Comparison of ENCODE assay signal across 9 mouse cellular contexts in the genomic region with DNA sequence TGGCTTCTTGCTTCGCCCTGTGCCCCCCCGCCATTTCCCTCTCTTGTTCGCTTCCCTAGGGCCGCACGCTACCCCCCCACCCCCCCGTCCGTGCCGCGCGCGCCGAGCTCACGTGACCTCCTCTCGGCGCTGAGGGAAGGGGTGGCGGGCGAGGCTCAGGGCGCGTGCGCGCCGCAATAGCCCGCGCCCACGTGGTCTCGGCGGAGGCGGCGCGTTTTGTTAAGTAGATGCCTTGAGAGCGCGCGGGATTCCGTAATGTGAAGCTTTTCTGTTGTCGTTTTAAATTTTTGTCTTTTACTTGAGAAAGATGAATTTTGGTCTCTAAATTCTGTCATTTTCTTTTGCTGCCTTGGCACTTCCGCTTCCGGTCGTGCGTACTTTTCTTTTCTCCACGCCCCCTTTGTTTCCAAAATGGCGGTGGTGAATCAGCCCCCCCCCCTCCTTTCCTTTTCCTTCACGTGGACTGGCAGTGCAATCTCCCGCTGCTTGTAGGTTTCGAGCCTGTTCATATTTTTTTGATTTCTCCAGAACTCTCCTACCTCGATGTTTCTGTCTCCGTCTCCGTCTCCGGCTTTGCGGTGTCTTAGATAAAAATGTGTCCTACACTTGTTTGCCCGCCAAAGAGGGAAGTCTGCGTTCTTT. TPM values are rescaled to one million over a fixed set of nuclear protein-coding genes. Genes with fewer than 3 reads are reported as not detected.
DNase-seq lines count a peak whose midpoint lies in the region; ATAC-seq and TF ChIP-seq lines count a peak whose summit lies in the region.
"Had no signal": no experiment of that assay in that cellular context is flagged by ENCODE, and none has a peak within 500 bp of the region (broad histone marks: within the 10 kb centered on the region; RNA-seq: fewer than 3 reads in every experiment).

No protein-coding gene starts in this region.

- H3K9ac ChIP-seq in heart, embryonic 16.5 days (ENCODE audit: low read length) = peak overlapping the region; percentile 82
- H3K9ac ChIP-seq in limb, embryonic 13.5 days = peak overlapping the region; percentile 93
- H3K9ac ChIP-seq in midbrain, embryonic 15.5 days = peak overlapping the region; percentile 88

- DNase-seq in gastrocnemius, adult 18-20 months (ENCODE audit: low spot score) = peak; percentile 66
- no peak for DNase-seq in gastrocnemius, postnatal 14 days
- peak; percentile 91 for DNase-seq in CD4-positive, CD25-positive, alpha-beta regulatory T cell, adult 2 months (ENCODE audit: low read depth, low spot score)
- no peak for DNase-seq in ovary, postnatal 10 days (ENCODE audit: low spot score)

- no peak for TF ChIP-seq CTCF in cortical plate, adult 2 months (IDR thresholded peaks at IDR 0.05; ENCODE audit: extremely low read depth, insufficient read depth, low read length)

- H3K4me1 ChIP-seq in cortical plate, adult 2 months (ENCODE audit: control insufficient read depth, insufficient read depth, low read length) = peaks cover 6% of the 10 kb centered on the region; the same call in 1 of the 2 replicates
- peaks cover 33% of the 10 kb centered on the region for H3K4me1 ChIP-seq in heart, embryonic 16.5 days (ENCODE audit: control insufficient read depth, insufficient read depth, low read length)
- peaks cover 46% of the 10 kb centered on the region for H3K4me1 ChIP-seq in limb, embryonic 13.5 days
- H3K4me1 ChIP-seq in midbrain, embryonic 15.5 days = peaks cover 62% of the 10 kb centered on the region

- intact Hi-C loops in gastrocnemius, postnatal 14 days (cut with DNase I; ENCODE audit: low total_unique reads) = no loop called here

- peaks cover 8% of the 10 kb centered on the region for H3K27me3 ChIP-seq in heart, embryonic 16.5 days (ENCODE audit: control insufficient read depth, insufficient read depth, low read length)
- peaks cover 11% of the 10 kb centered on the region for H3K27me3 ChIP-seq in limb, embryonic 13.5 days
- H3K27me3 ChIP-seq in midbrain, embryonic 15.5 days (replicated peaks) = no peaks in the 10 kb centered on the region

- no peak for TF ChIP-seq POLR2A in cortical plate, adult 2 months (IDR thresholded peaks at IDR 0.05; ENCODE audit: extremely low read depth, insufficient read depth, low read length)

- H3K4me2 ChIP-seq in heart, embryonic 16.5 days (ENCODE audit: low read depth, low read length) = peak overlapping the region; percentile 96
- H3K4me2 ChIP-seq in limb, embryonic 13.5 days (replicated peaks) = peak overlapping the region; percentile 84
- peak overlapping the region; percentile 89 for H3K4me2 ChIP-seq in midbrain, embryonic 15.5 days

- under 1% methylated on average over 42 of the region's 51 CpGs for WGBS in heart, embryonic 16.5 days
- under 1% methylated on average over 51 of the region's 51 CpGs for WGBS in limb, embryonic 13.5 days
- under 1% methylated on average over 50 of the region's 51 CpGs for WGBS in midbrain, embryonic 15.5 days

- no peaks in the 10 kb centered on the region for H3K9me3 ChIP-seq in heart, embryonic 16.5 days (replicated peaks; ENCODE audit: control insufficient read depth, low read length)
- no peaks in the 10 kb centered on the region for H3K9me3 ChIP-seq in limb, embryonic 13.5 days
- H3K9me3 ChIP-seq in midbrain, embryonic 15.5 days = no peaks in the 10 kb centered on the region

- peak overlapping the region; percentile 69 for H3K4me3 ChIP-seq in cortical plate, adult 2 months (ENCODE audit: insufficient read depth, low read length)
- peak overlapping the region; percentile 88 for H3K4me3 ChIP-seq in heart, embryonic 16.5 days (ENCODE audit: low read length)
- peak overlapping the region; percentile 75 for H3K4me3 ChIP-seq in limb, embryonic 13.5 days
- H3K4me3 ChIP-seq in midbrain, embryonic 15.5 days = peak overlapping the region; percentile 55

- H3K27ac ChIP-seq in cortical plate, adult 2 months (ENCODE audit: insufficient read depth, low read length) = peak overlapping the region; percentile 91
- peak overlapping the region; percentile 100 for H3K27ac ChIP-seq in heart, embryonic 16.5 days (ENCODE audit: low read length)
- peak overlapping the region; percentile 99 for H3K27ac ChIP-seq in limb, embryonic 13.5 days
- peak overlapping the region; percentile 99 for H3K27ac ChIP-seq in midbrain, embryonic 15.5 days

- peaks cover 13% of the 10 kb centered on the region for H3K36me3 ChIP-seq in heart, embryonic 16.5 days (ENCODE audit: control insufficient read depth, insufficient read depth)
- H3K36me3 ChIP-seq in limb, embryonic 13.5 days = peaks cover 17% of the 10 kb centered on the region
- H3K36me3 ChIP-seq in midbrain, embryonic 15.5 days (replicated peaks) = 0 out of 2 replicates have a peak, but pooled peaks cover 3% of the 10 kb centered on the region

- peak; percentile 38 for ATAC-seq in heart, embryonic 16.5 days (replicated peaks; ENCODE audit: extremely low read depth, insufficient read depth, low FRiP score)
- peak; percentile 45 for ATAC-seq in limb, embryonic 13.5 days (ENCODE audit: low FRiP score, low read depth)
- ATAC-seq in midbrain, embryonic 15.5 days (replicated peaks) = peak; percentile 16

RNA-seq across cellular contexts. Expression of gene U2af2, which starts 0.5 kb away (rescaled TPM):
- 10 to 100 TPM; 39.0 to 49.6 TPM for total RNA-seq in gastrocnemius, adult 18-20 months (2021)
- total RNA-seq in gastrocnemius, postnatal 14 days (2021) = 10 to 100 TPM; 52.0 to 62.2 TPM
- 184 TPM in 2 replicates for polyA plus RNA-seq in cortical plate, adult 2 months (2012; rRNA removed)
- polyA plus RNA-seq in heart, embryonic 16.5 days (2015; fragmentation: Nextera tagmentation; extraction: Ambion mirVana) = 72.8 and 75.3 TPM in 2 replicates
- polyA plus RNA-seq in limb, embryonic 13.5 days (2015; fragmentation: Nextera tagmentation; extraction: Ambion mirVana) = 152 and 153 TPM in 2 replicates
- polyA plus RNA-seq in midbrain, embryonic 15.5 days (2015; fragmentation: Nextera tagmentation; extraction: Ambion mirVana) = 103 and 107 TPM in 2 replicates

RNA-seq across cellular contexts. Expression of gene Zfp580, which starts 11.1 kb away (rescaled TPM):
- total RNA-seq in gastrocnemius, adult 18-20 months (2021) = 1 to 10 TPM; 2.4 to 3.7 TPM
- 1 to 10 TPM; 5.6 to 6.6 TPM for total RNA-seq in gastrocnemius, postnatal 14 days (2021)
- 34.4 and 36.9 TPM in 2 replicates for polyA plus RNA-seq in cortical plate, adult 2 months (2012; rRNA removed)
- polyA plus RNA-seq in heart, embryonic 16.5 days (2015; fragmentation: Nextera tagmentation; extraction: Ambion mirVana) = 14.9 and 15.2 TPM in 2 replicates
- polyA plus RNA-seq in limb, embryonic 13.5 days (2015; fragmentation: Nextera tagmentation; extraction: Ambion mirVana) = 42.1 and 42.8 TPM in 2 replicates
- polyA plus RNA-seq in midbrain, embryonic 15.5 days (2015; fragmentation: Nextera tagmentation; extraction: Ambion mirVana) = 106 and 110 TPM in 2 replicates

RNA-seq across cellular contexts. Expression of gene Epn1, which starts 17.6 kb away (rescaled TPM):
- 100 to 1,000 TPM; 161 to 183 TPM for total RNA-seq in gastrocnemius, adult 18-20 months (2021)
- 100 to 1,000 TPM; 100 to 107 TPM for total RNA-seq in gastrocnemius, postnatal 14 days (2021)
- 420 and 464 TPM in 2 replicates for polyA plus RNA-seq in cortical plate, adult 2 months (2012; rRNA removed)
- 55.8 and 56.9 TPM in 2 replicates for polyA plus RNA-seq in heart, embryonic 16.5 days (2015; fragmentation: Nextera tagmentation; extraction: Ambion mirVana)
- 62.2 and 64.6 TPM in 2 replicates for polyA plus RNA-seq in limb, embryonic 13.5 days (2015; fragmentation: Nextera tagmentation; extraction: Ambion mirVana)
- 119 and 124 TPM in 2 replicates for polyA plus RNA-seq in midbrain, embryonic 15.5 days (2015; fragmentation: Nextera tagmentation; extraction: Ambion mirVana)

RNA-seq across cellular contexts. Expression of gene Zfp784, which starts 24.2 kb away (rescaled TPM):
- total RNA-seq in gastrocnemius, adult 18-20 months (2021) = 1 to 10 TPM; 2.7 to 2.8 TPM
- total RNA-seq in gastrocnemius, postnatal 14 days (2021) = 1 to 10 TPM; 4.3 to 5.0 TPM
- 5.7 and 6.5 TPM in 2 replicates for polyA plus RNA-seq in cortical plate, adult 2 months (2012; rRNA removed)
- 6.3 and 6.8 TPM in 2 replicates for polyA plus RNA-seq in heart, embryonic 16.5 days (2015; fragmentation: Nextera tagmentation; extraction: Ambion mirVana)
- polyA plus RNA-seq in limb, embryonic 13.5 days (2015; fragmentation: Nextera tagmentation; extraction: Ambion mirVana) = 7.0 and 7.8 TPM in 2 replicates
- 12.3 and 13.5 TPM in 2 replicates for polyA plus RNA-seq in midbrain, embryonic 15.5 days (2015; fragmentation: Nextera tagmentation; extraction: Ambion mirVana)

RNA-seq across cellular contexts. Expression of gene 4632433K11Rik, which starts 28.6 kb away (rescaled TPM):
- not detected for total RNA-seq in gastrocnemius, adult 18-20 months (2021)
- total RNA-seq in gastrocnemius, postnatal 14 days (2021) = not detected
- polyA plus RNA-seq in cortical plate, adult 2 months (2012; rRNA removed) = not detected in 2 replicates
- polyA plus RNA-seq in heart, embryonic 16.5 days (2015; fragmentation: Nextera tagmentation; extraction: Ambion mirVana) = not detected in 2 replicates
- polyA plus RNA-seq in limb, embryonic 13.5 days (2015; fragmentation: Nextera tagmentation; extraction: Ambion mirVana) = 0.13 TPM in 1 of 2 replicates, not detected in the other
- polyA plus RNA-seq in midbrain, embryonic 15.5 days (2015; fragmentation: Nextera tagmentation; extraction: Ambion mirVana) = not detected in 2 replicates
- total RNA-seq: adrenal gland, adult 18-20 months had no signal

Comparison
In these comparisons a context has a peak if more than half of its experiments do, and no peak if none do; other contexts are left out.
1. DNase-seq: peak in gastrocnemius, adult 18-20 months (single experiment) and CD4-positive, CD25-positive, alpha-beta regulatory T cell, adult 2 months (single experiment); none in gastrocnemius, postnatal 14 days (single experiment) and ovary, postnatal 10 days (single experiment).
2. Peak in every context shown above with its lines, with median percentiles within 50 percentile points of each other: H3K27ac ChIP-seq, H3K4me3 ChIP-seq, ATAC-seq, H3K4me2 ChIP-seq and H3K9ac ChIP-seq.